Mouse (Mus musculus) heart, embryonic 14.5 days (tissue): ENCODE measurements around the gene Fam120b. TPM values are rescaled to one million over a fixed set of nuclear protein-coding genes. Genes with fewer than 3 reads are reported as not detected.

Experiments used
- ATAC-seq: fragments of 200-750 bp; cut with Nextera tagmentation; 2 replicates; pipeline ENCODE4 v1.8.0; 2017; ENCODE audit warnings: low read depth, moderate TSS enrichment; ENCODE audit not compliant: insufficient number of reproducible peaks, insufficient read depth, low FRiP score
- H3K27ac ChIP-seq, 2 experiments: fragments of 200-500 bp in 1 of 2; fragments of 300-500 bp in 1 of 2; sonication (generic) in 1 of 2; replicated peaks in 1 of 2; 2 replicates each; pipeline ENCODE4 v1.5.1; 2012 to 2014; ENCODE audit warnings: low read depth in 2 of 2, low read length in 2 of 2, control low read depth in 1 of 2, mild to moderate bottlenecking in 1 of 2, mixed read lengths in 1 of 2; ENCODE audit not compliant: control insufficient read depth in 1 of 2, insufficient read depth in 1 of 2
- H3K27me3 ChIP-seq: fragments of 300-500 bp; sonication (generic); 2 replicates; pipeline ENCODE4 v1.6.1; 2014; ENCODE audit warnings: mild to moderate bottlenecking, low read length, control low read depth; ENCODE audit not compliant: control insufficient read depth, insufficient read depth
- H3K36me3 ChIP-seq: fragments of 300-500 bp; sonication (generic); 2 replicates; pipeline ENCODE4 v1.6.1; 2014; ENCODE audit warnings: mild to moderate bottlenecking, control low read depth, low read length, mixed read lengths; ENCODE audit not compliant: control insufficient read depth, insufficient read depth
- H3K4me1 ChIP-seq, 2 experiments: fragments of 200-500 bp in 1 of 2; fragments of 300-500 bp in 1 of 2; sonication (generic) in 1 of 2; 2 replicates each; pipeline ENCODE4 v1.6.1; 2012 to 2014; ENCODE audit warnings: low read length in 2 of 2, control low read depth in 1 of 2, mixed read lengths in 1 of 2; ENCODE audit not compliant: control insufficient read depth in 2 of 2, insufficient read depth in 2 of 2
- H3K4me2 ChIP-seq: fragments of 300-500 bp; sonication (generic); 2 replicates; pipeline ENCODE4 v1.6.1; 2014; ENCODE audit warnings: mild to moderate bottlenecking, low read length
- H3K4me3 ChIP-seq, 2 experiments: fragments of 200-500 bp in 1 of 2; fragments of 300-500 bp in 1 of 2; sonication (generic) in 1 of 2; 2 replicates each; pipeline ENCODE4 v1.5.1; 2012 to 2014; ENCODE audit warnings: low read length in 2 of 2, mild to moderate bottlenecking in 2 of 2, control low read depth in 1 of 2, low read depth in 1 of 2, moderate library complexity in 1 of 2; ENCODE audit not compliant: control insufficient read depth in 1 of 2, insufficient read depth in 1 of 2
- H3K9ac ChIP-seq: fragments of 300-500 bp; sonication (generic); 2 replicates; pipeline ENCODE4 v1.6.1; 2014; ENCODE audit warnings: mild to moderate bottlenecking, low read length
- H3K9me3 ChIP-seq: fragments of 300-500 bp; sonication (generic); 2 replicates; pipeline ENCODE4 v1.6.1; 2016; ENCODE audit warnings: low read length, control low read depth; ENCODE audit not compliant: control insufficient read depth
- WGBS: fragments of 180-500 bp; shearing (Covaris S2); extraction: QIAGEN DNeasy Blood & Tissue Kit; methylation state at CpG from one replicate; pipeline ENCODE4 v1.1.7; 2014; 5-methylcytosine and 5-hydroxymethylcytosine counted together
- polyA plus RNA-seq: library from polyadenylated mRNA; unstranded; fragments of >200 nt; fragmentation: Nextera tagmentation; extraction: Ambion mirVana; gene quantifications from 2 replicates; pipeline ENCODE4 v1.2.1, GENCODE M21; 2014

Gene Fam120b
- polyA plus RNA-seq, 1 experiment from 2014 or later = 17.5 TPM

DNA sequence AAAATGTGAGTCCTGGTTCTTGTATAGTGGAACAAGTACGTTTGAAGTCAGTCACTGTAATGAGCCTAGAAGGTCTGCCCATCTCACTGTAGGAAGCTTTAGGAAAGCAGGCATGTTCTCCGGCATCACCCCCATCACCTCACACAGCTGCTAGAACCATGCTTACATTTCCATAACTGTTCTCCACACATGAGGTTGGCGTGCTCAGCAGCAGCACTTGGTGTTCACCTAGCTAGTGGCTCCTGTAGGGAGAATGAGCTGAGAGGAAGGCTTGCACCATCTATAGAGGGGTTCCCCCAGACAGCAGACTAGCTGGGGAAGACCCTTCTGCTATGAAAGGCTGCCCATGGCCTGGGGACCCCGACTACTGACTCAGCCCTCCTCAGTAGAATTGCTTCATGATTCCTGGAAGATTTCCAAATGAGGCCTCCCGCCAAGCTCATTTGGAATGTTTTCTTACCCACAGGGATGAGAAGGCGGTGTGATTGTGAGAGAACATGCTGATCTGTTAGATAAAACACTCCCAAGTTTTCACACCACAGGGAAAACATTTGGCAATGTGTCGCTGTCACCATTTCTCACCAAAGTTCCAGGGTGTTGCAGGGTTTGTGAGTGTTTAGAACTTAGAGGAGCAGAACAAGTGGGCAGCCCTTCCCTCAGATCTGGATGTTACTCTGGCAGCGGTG, 27.2 kb downstream of the Fam120b start:
- H3K4me1 ChIP-seq = peaks cover 0 to 6% of the 10 kb centered on the region in 2 experiments; a peak in 2 of 4 replicates
- H3K27me3 ChIP-seq = no peaks in the 10 kb centered on the region
- H3K27ac ChIP-seq = no peak overlapping the region
- no peak overlapping the region for H3K9ac ChIP-seq
- no peak overlapping the region for H3K4me3 ChIP-seq
- no peak for ATAC-seq
- H3K9me3 ChIP-seq = no peaks in the 10 kb centered on the region
- 55% methylated on average over 8 of the region's 8 CpGs for WGBS
- peaks cover 93% of the 10 kb centered on the region for H3K36me3 ChIP-seq
- no peak overlapping the region for H3K4me2 ChIP-seq

DNA sequence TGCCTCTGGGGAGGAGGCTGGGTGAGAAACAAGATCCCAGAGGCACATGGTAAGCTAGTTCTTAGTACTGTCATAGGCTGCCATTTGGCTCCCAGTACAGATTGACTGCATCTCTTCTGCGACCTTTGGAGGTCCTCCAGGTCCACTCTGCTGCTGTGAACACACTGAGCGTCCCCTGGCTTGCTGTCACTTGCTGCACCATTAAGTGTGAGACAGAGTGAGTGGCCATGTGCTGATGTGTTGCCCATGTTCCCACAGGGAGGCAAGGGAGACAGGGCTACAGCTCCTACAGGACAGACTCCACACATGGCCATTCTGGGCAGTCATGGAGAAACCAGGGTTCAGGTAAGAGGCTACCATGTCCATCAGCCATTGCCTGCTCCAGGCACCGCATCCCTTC, 29.9 kb downstream of the Fam120b start:
- peaks cover 0 to 6% of the 10 kb centered on the region in 2 experiments; a peak in 1 of 4 replicates for H3K4me1 ChIP-seq
- H3K27me3 ChIP-seq = no peaks in the 10 kb centered on the region
- no peak overlapping the region for H3K4me2 ChIP-seq
- H3K9me3 ChIP-seq = no peaks in the 10 kb centered on the region
- ATAC-seq = no peak
- H3K4me3 ChIP-seq = no peak overlapping the region
- H3K27ac ChIP-seq = no peak overlapping the region
- 86% methylated on average over 3 of the region's 3 CpGs for WGBS
- no peak overlapping the region for H3K9ac ChIP-seq
- peaks cover 85% of the 10 kb centered on the region for H3K36me3 ChIP-seq

DNA sequence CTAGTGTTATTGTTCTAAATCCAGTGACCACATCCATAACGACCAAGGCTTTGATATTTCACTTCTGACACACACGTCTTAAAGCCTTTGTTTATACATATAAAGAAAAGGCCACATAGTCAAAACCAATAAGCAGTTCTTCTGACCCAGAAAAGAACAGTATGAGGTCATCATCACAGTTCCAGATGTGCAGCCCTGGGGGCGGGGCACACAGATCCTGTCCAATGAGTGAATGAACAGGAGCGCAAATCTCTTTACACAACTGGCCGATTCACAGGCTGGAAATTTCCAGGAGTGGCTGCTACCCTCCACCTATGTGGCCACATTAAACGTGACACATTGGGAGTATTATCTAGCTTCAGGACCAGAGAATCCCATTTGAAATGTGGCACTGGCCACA, 33.4 kb downstream of the Fam120b start:
- Histone ChIP-seq H3K27ac (no peak overlapping the region), H3K4me1 (no peaks in the 10 kb centered on the region), H3K4me3 (no peak overlapping the region), H3K36me3 (peaks cover 75% of the 10 kb centered on the region), H3K4me2 (no peak overlapping the region), H3K27me3 (no peaks in the 10 kb centered on the region), H3K9me3 (no peaks in the 10 kb centered on the region), H3K9ac (no peak overlapping the region)
- WGBS = 82% methylated on average over 6 of the region's 6 CpGs
- no peak for ATAC-seq

DNA sequence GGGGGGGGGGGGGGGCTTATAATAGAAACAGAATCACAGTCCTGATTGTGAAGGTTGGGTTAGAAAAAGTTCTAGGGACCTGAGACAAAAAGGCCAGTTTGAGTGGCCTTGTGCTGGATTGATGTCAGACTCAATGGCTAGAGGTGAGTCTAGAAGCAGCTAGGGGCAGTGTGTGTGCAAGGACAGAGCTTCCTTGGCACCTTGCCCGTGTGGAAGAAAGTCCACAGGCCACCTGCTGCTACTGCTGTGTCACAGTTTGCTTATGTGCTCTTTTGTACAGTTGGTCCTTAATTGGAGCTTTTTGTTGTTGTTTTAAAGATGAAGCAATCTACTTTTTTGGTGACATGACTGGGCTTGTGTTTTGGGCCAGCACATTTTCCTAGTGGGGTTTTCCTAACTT, 33.9 kb downstream of the Fam120b start:
- Histone ChIP-seq H3K36me3 (peaks cover 74% of the 10 kb centered on the region), H3K4me2 (no peak overlapping the region), H3K27me3 (no peaks in the 10 kb centered on the region), H3K9ac (no peak overlapping the region), H3K4me1 (no peaks in the 10 kb centered on the region), H3K9me3 (no peaks in the 10 kb centered on the region), H3K4me3 (no peak overlapping the region), H3K27ac (no peak overlapping the region)
- WGBS = 29% methylated on average over 1 of the region's 1 CpGs
- no peak for ATAC-seq

DNA sequence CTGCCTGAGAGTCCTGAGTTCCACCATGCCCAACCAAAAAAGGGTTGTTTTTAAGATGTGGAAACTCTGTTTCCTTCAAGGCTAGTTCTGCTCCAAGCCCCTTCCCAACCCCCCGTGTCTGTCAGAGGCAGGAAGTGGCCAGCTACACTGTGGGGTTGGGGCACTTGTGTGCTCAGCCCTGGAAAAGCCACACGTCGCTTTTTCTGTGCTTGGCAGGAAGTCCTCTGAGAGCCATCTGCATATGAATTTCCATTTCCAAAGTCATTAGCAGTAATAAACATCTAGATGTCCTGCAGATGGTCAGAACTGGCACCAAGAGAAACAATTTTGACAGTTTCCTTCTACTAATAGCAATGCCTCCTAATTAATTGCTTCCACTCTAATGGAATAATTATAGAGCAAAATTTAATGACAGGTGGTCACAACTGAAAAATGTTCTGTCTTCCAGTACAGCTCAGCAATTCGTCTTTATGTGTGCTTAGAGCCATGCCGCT, 35.1 kb downstream of the Fam120b start:
- no peak overlapping the region for H3K9ac ChIP-seq
- H3K4me2 ChIP-seq = no peak overlapping the region
- H3K36me3 ChIP-seq = peaks cover 62% of the 10 kb centered on the region
- no peak for ATAC-seq
- no peaks in the 10 kb centered on the region for H3K27me3 ChIP-seq
- H3K4me3 ChIP-seq = no peak overlapping the region
- H3K27ac ChIP-seq = no peak overlapping the region
- no peaks in the 10 kb centered on the region for H3K9me3 ChIP-seq
- 54% methylated on average over 5 of the region's 5 CpGs for WGBS
- no peaks in the 10 kb centered on the region for H3K4me1 ChIP-seq

DNA sequence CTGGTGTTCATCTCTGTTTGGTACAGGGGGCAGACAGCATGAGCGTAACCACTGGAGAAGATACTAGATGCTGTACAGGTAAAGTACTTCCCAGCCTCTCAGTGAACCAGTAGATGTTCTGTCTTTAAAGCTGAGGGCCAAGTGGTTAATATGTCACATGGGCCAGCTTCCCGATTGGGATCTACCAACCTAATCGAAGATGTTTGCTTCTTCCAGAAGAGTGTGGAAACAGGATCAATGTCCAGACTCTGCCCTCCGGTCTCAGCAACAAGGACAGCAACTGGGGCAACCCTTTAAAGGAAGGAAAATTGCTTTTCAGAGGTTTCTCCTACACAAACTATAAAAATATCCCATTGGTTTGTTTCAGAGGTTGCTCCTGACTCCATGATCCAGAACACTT, 35.5 kb downstream of the Fam120b start:
- Histone ChIP-seq H3K4me1 (no peaks in the 10 kb centered on the region), H3K4me3 (no peak overlapping the region), H3K9ac (no peak overlapping the region), H3K27me3 (no peaks in the 10 kb centered on the region), H3K9me3 (no peaks in the 10 kb centered on the region), H3K4me2 (no peak overlapping the region), H3K27ac (no peak overlapping the region), H3K36me3 (peaks cover 59% of the 10 kb centered on the region)
- ATAC-seq = no peak
- WGBS = 90% methylated on average over 4 of the region's 4 CpGs

DNA sequence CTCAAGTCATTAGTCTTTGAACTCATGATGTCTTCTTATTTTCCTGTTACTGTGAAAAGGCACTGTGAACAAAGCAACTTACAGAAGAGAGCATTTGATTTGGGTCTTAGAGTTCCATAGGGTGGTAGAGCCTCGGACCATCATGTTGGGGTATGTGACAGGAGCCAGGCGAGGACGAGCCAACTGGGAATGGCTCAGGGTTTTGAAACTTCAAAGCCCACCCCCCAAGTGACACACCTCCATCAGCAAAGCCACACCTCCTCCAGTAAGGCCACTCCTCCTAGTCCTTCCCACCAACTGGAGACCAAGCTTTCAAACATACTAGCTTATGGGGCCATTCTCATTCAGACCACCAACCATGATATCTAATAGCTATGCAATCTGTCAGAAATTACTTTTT, 36.0 kb downstream of the Fam120b start:
- ATAC-seq = no peak
- WGBS = 84% methylated on average over 3 of the region's 3 CpGs
- no peak overlapping the region for H3K27ac ChIP-seq
- H3K27me3 ChIP-seq = no peaks in the 10 kb centered on the region
- H3K36me3 ChIP-seq = peaks cover 54% of the 10 kb centered on the region
- H3K4me2 ChIP-seq = no peak overlapping the region
- H3K9me3 ChIP-seq = no peaks in the 10 kb centered on the region
- no peak overlapping the region for H3K4me3 ChIP-seq
- H3K4me1 ChIP-seq = no peaks in the 10 kb centered on the region
- H3K9ac ChIP-seq = no peak overlapping the region

DNA sequence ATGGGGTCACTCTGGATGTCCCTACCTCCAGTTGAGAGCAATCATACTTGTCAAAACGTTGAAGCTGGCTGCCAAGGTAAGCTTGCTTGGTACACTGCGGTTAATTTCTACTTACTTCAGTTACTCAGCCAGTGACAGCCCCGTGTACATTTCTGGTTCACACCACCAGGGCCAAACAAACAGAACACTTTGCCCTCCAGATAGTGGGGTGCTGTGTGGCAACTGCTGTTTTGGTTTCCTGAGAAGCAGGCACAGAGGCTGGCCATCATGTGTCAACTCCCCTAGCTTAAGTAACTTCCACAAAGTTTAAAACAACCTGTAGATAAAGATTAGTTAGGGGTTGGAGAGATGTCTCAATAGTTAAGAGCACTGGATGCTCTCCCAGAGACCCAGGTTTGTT, 38.7 kb downstream of the Fam120b start:
- no peaks in the 10 kb centered on the region for H3K4me1 ChIP-seq
- 62% methylated on average over 3 of the region's 3 CpGs for WGBS
- no peak overlapping the region for H3K27ac ChIP-seq
- no peaks in the 10 kb centered on the region for H3K27me3 ChIP-seq
- H3K9ac ChIP-seq = no peak overlapping the region
- no peak overlapping the region for H3K4me3 ChIP-seq
- H3K4me2 ChIP-seq = no peak overlapping the region
- H3K9me3 ChIP-seq = no peaks in the 10 kb centered on the region
- no peak for ATAC-seq
- H3K36me3 ChIP-seq = peaks cover 30% of the 10 kb centered on the region
